Mouse (Mus musculus) spleen, adult 2 months (tissue): ENCODE measurements at regions not wholly inside any gene's neighbourhood (a gene's known extent, or its start where the extent isn't known, plus 50 kb on each side); places are given as distances from the start of the nearest gene placed in this dataset.
"Not testable (repeated sequence)": the region's sequence is repeated elsewhere in the genome, so short reads cannot be mapped to it uniquely, and the experiment has no call there.

Source experiments
- DNase-seq, 2 experiments: peaks; one replicate each; pipeline versions ENCODE4 v3.0.0 to v3.0.0-alpha.2; 2012 to 2021; ENCODE audit warnings: low spot score in 2 of 2, low read depth in 1 of 2
- H3K27ac ChIP-seq: fragments of 200-500 bp; 2 replicates; pipeline ENCODE4 v1.5.1; 2012; ENCODE audit warnings: low read length, inconsistent platforms; ENCODE audit not compliant: insufficient read depth
- H3K27me3 ChIP-seq: fragments of 200-500 bp; 2 replicates; pipeline ENCODE4 v1.6.1; 2012; ENCODE audit warnings: mild to moderate bottlenecking, moderate library complexity, low read length, inconsistent platforms; ENCODE audit not compliant: control insufficient read depth, insufficient read depth
- H3K36me3 ChIP-seq: fragments of 200-500 bp; 2 replicates; pipeline ENCODE4 v1.6.1; 2012; ENCODE audit warnings: mild to moderate bottlenecking, low read length, inconsistent platforms; ENCODE audit not compliant: control insufficient read depth, insufficient read depth
- H3K4me1 ChIP-seq: fragments of 200-500 bp; 2 replicates; pipeline ENCODE4 v1.6.1; 2011; ENCODE audit warnings: inconsistent platforms; ENCODE audit not compliant: control insufficient read depth, insufficient read depth, insufficient read length
- H3K4me3 ChIP-seq: fragments of 200-500 bp; 2 replicates; pipeline ENCODE4 v1.5.1; 2011; ENCODE audit warnings: mild to moderate bottlenecking, inconsistent platforms; ENCODE audit not compliant: insufficient read depth, insufficient read length; ENCODE audit errors: extremely low read depth
- CTCF ChIP-seq: fragments of 200-500 bp; IDR thresholded peaks from 2 replicates; pipeline ENCODE4 v1.5.1; 2011; ENCODE audit warnings: mild to moderate bottlenecking, inconsistent platforms; ENCODE audit not compliant: insufficient read depth, insufficient read length, insufficient replicate concordance; ENCODE audit errors: extremely low read depth
- POLR2A ChIP-seq: fragments of 200-500 bp; IDR thresholded peaks from 2 replicates; pipeline ENCODE4 v1.6.1; 2011; ENCODE audit warnings: low read depth, low read length, inconsistent platforms
- WGBS: fragments of 180-500 bp; shearing (Covaris S2); methylation state at CpG from one replicate; pipeline ENCODE4 v1.1.7; 2018; 5-methylcytosine and 5-hydroxymethylcytosine counted together

DNA sequence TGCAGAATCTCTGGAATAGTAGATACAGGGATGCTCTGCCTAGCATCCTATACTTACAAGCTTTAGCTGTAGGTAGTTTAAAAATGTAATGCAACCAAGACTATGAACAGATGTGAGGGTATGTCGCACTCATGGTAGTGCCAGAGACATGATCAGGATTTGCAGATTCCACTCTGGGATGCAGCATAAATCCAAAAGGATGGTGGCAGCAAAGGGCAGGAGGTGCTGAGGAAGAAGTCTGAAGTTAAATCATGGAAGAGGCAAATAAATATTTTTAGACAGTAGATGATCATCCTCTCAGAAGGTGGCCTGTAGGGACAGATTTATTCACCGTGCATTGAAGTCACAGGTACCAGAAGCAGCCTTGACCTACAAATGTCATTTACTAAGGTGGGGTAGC lies 768.1 kb upstream of the Kirrel3 start:
- DNase-seq, result no peak
- 93% methylated on average over 2 of the region's 2 CpGs for WGBS
- H3K4me3 ChIP-seq, result no peak overlapping the region
- TF ChIP-seq CTCF, result no peak
- no peak for TF ChIP-seq POLR2A
- H3K36me3 ChIP-seq, result no peaks in the 10 kb centered on the region
- no peak overlapping the region for H3K27ac ChIP-seq
- no peaks in the 10 kb centered on the region for H3K27me3 ChIP-seq
- H3K4me1 ChIP-seq, result no peaks in the 10 kb centered on the region

DNA sequence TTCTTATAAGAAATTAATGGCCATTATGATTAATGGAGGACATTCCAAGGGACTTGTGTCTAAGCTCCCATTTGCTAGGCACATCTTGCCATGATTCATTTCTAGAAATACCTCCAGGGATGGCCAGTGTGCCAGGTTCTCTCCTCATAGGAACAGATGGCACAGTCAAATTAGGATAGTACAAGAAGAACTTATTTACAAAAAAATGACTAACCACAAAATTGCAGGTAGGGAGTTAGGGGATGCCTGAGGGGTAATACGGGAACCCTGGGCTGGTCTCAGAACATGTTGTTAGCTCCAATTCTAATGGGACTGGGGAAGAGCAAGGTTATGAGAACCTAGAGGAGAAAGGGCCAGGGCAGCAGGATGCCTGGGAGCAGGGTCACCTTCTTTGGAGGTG lies 760.9 kb upstream of the Kirrel3 start:
- TF ChIP-seq CTCF (no peak), POLR2A (no peak)

DNA sequence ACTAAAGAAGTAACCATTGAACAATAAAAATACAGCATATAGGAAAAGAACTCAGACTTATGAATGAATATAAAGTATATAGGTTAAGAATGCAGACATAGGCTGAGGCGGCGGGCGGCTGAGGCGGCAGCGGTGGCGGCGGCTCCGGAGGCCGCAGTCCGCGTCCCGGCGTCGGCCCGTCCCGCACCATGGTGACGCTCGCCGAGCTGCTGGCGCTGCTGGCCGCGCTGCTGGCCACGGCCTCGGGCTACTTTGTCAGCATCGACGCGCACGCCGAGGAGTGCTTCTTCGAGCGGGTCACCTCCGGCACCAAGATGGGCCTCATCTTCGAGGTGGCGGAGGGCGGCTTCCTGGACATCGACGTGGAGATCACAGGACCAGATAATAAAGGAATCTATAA lies 757.6 kb upstream of the Kirrel3 start:
- H3K27me3 ChIP-seq, H3K36me3 ChIP-seq, H3K4me3 ChIP-seq, H3K27ac ChIP-seq, DNase-seq, H3K4me1 ChIP-seq: not testable (repeated sequence)
- 87% methylated on average over 27 of the region's 37 CpGs for WGBS

More for the DNA sequence above, 760.9 kb upstream of the Kirrel3 start:
- no peak for DNase-seq
- Histone ChIP-seq H3K36me3 (no peaks in the 10 kb centered on the region), H3K4me3 (no peak overlapping the region), H3K27me3 (no peaks in the 10 kb centered on the region), H3K4me1 (no peaks in the 10 kb centered on the region), H3K27ac (no peak overlapping the region)
- 92% methylated on average over 1 of the region's 1 CpGs for WGBS

DNA sequence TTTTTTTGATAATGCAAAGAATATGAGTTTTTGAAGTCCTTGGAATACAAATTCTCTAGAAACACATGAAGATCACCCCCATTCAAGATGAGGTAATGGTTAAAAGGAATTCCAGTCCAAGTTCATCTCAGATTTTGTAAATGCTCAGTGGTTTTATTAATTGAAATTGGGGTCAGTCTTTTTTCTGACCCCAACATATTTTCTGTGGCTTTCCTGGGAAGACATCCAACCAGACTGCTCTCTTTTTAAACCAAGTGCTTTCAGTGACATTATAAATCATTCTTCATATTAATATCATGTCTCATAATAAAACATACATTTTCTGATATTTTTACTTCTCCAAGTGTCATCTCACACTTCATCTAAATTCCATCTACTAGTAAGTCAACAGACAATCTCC lies 725.0 kb upstream of the Kirrel3 start:
- TF ChIP-seq POLR2A, result no peak
- TF ChIP-seq CTCF, result no peak

DNA sequence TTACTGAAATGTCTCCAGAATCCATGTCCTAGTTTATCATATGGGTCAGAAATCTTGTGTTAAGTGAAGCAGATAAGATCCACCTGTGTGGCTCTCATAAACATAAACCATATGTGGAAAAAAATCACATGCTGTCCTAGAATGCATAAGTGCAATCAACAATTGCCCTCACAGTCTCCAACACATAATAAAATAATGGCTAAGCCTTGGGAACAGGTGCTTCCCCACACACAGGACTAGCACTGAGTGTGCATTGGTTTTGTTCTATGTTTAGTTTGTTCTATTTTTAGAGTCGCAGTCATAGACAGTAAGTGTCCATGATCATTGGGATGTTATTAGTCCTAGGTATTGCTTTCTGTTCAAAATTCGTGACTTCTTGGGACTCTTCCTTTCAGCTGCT lies 719.5 kb upstream of the Kirrel3 start:
- Histone ChIP-seq H3K4me3 (no peak overlapping the region), H3K27ac (no peak overlapping the region), H3K36me3 (no peaks in the 10 kb centered on the region), H3K27me3 (no peaks in the 10 kb centered on the region), H3K4me1 (no peaks in the 10 kb centered on the region)
- no peak for DNase-seq
- WGBS, result 70% methylated on average over 2 of the region's 2 CpGs
- no peak for TF ChIP-seq CTCF
- TF ChIP-seq POLR2A, result no peak

More for the DNA sequence above, 725.0 kb upstream of the Kirrel3 start:
- H3K27ac ChIP-seq, result no peak overlapping the region
- H3K36me3 ChIP-seq, result no peaks in the 10 kb centered on the region
- no peaks in the 10 kb centered on the region for H3K4me1 ChIP-seq
- H3K4me3 ChIP-seq, result no peak overlapping the region
- H3K27me3 ChIP-seq, result no peaks in the 10 kb centered on the region
- no peak for DNase-seq

DNA sequence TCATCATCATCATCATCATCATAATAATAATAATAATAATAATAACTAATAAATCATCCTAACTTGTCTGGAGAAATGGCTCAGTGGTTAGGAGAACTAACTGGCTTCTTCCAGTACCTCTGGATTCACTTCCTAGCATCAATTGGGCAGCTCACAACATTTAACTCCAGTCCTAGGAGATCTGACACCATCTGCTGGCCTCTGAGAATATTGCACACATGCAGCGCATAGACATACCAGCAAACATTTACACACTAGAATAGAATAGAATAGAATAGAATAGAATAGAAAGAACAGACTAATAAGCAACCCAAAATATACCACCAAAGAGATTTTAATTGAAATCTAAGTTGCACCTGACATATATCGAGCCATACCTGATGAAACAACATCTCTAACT lies 715.9 kb upstream of the Kirrel3 start:
- no peaks in the 10 kb centered on the region for H3K36me3 ChIP-seq
- H3K27ac ChIP-seq, result no peak overlapping the region
- H3K27me3 ChIP-seq, result no peaks in the 10 kb centered on the region
- H3K4me1 ChIP-seq, result no peaks in the 10 kb centered on the region
- TF ChIP-seq POLR2A (no peak), CTCF (no peak)
- WGBS, result 85% methylated on average over 2 of the region's 2 CpGs
- no peak for DNase-seq
- H3K4me3 ChIP-seq, result no peak overlapping the region

DNA sequence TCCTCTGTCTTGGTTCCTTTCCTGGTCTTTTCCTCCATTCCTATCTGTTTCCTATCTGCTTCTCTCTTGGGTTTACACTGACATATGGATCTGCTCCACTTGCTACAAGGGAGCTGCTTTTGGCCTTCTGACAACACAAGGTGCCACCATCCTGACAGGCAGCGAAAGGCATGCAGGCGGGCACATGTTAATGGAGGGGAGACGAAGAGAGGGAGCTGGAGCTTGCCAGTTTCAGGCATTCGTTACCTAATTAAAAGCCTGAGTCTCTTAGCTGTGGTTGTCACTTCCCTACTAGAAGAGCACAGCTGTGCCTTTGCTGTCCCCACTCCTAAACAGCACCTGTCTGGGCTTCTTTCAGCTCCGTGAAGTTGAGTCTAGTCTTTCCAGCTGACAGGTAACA lies 711.5 kb upstream of the Kirrel3 start:
- H3K27ac ChIP-seq, result no peak overlapping the region
- H3K36me3 ChIP-seq, result no peaks in the 10 kb centered on the region
- DNase-seq, result no peak
- 76% methylated on average over 5 of the region's 5 CpGs for WGBS
- TF ChIP-seq CTCF (no peak), POLR2A (no peak)
- H3K27me3 ChIP-seq, result no peaks in the 10 kb centered on the region
- no peaks in the 10 kb centered on the region for H3K4me1 ChIP-seq
- H3K4me3 ChIP-seq, result no peak overlapping the region

DNA sequence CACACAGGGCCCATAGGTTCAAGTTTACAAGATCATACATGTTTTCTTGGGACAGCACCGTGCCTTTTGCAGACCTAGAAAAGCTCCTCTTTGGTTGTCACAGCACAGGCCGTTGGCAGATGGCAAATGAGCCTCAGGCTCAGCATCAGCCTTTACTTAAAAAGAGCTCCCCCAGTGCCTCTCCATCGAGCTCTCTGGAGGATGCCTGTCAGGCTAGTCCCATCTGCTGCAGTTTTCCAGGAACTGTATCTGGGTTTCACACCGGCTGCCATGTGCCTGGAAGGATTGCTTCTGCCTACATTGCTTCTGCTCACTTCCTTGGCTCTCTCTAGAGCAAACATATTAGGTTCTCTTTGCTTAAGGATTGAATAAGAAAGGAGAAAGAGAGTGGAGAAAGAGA lies 695.1 kb upstream of the Kirrel3 start:
- no peaks in the 10 kb centered on the region for H3K4me1 ChIP-seq
- WGBS, result 74% methylated on average over 4 of the region's 4 CpGs
- TF ChIP-seq POLR2A (no peak), CTCF (no peak)
- no peak for DNase-seq
- H3K27ac ChIP-seq, result no peak overlapping the region
- H3K4me3 ChIP-seq, result no peak overlapping the region
- H3K27me3 ChIP-seq, result no peaks in the 10 kb centered on the region
- H3K36me3 ChIP-seq, result no peaks in the 10 kb centered on the region
